Mouse (Mus musculus) small intestine, adult 2 months (tissue): ENCODE data around the gene Lama4.

Source experiments
- CTCF ChIP-seq: fragments of 200-500 bp; IDR thresholded peaks from 2 replicates; pipeline ENCODE4 v1.5.1; 2012; ENCODE audit warnings: low read depth, mild to moderate bottlenecking, control low read depth, inconsistent platforms, low read length, moderate library complexity, mixed read lengths; ENCODE audit not compliant: insufficient replicate concordance, insufficient read length; ENCODE audit errors: extremely low read depth
- POLR2A ChIP-seq: fragments of 200-500 bp; IDR thresholded peaks from 2 replicates; pipeline ENCODE4 v1.6.1; 2012; ENCODE audit warnings: low read depth, mild to moderate bottlenecking, control low read depth, inconsistent platforms, low read length, moderate library complexity

DNA sequence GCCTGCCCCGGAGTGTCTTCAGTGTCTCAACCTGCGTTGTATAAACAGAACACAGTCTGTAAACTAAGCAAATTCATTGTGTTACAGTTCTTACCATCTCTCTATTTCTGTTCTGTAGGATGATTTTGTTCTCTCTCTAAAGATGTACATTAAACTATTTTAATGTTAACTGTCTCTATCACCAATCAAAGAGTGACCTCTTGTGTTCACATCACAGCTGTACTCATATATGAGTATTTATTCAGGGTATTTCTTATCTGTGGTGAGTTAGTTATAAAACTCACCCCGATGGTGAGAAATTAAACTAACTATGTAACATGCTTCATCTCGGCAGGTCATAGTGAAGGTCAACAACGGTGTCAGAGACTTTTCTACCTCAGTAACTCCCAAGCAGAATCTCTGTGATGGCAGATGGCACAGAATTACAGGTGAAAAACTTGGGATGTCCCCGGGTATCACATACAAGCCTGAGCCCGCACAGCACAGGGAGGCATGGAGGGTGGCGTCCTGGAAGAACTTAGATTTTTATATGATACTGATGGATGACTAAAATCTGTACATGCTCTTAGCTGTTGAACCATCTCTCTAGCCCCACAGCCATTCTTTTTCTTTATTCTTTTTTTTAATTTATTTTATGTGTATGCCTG lies 139.6 kb downstream of the Lama4 start:
- TF ChIP-seq CTCF (no peak), POLR2A (no peak)
